Mouse (Mus musculus) cerebellum, adult 18-20 months (tissue): ENCODE data around the gene Ube2c.

ENCODE experiments used
- DNase-seq, 2 experiments: peaks; one replicate each; pipeline ENCODE4 v3.0.0; 2021

The Ube2c gene

DNA sequence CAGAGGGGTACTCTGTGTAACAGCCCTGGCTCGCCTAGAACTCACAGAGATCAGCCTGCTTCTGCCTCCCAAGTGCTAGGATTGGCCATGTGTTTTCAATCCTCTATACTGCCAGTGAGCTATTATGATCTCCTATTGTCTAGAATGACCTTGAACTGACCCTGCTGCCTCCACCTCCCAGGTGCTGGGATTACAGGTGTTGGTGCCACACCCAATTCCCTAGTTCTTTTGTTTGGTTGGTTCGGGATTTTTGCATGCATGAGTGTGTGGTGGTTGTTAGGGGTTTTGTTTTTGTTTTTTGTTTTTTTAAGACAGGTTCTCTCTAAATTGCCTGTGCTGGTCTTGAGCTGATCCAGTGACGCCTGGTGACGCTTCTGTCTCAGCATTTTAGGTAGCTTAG is 54.3 kb downstream of the Ube2c start:
- no peak for DNase-seq

DNA sequence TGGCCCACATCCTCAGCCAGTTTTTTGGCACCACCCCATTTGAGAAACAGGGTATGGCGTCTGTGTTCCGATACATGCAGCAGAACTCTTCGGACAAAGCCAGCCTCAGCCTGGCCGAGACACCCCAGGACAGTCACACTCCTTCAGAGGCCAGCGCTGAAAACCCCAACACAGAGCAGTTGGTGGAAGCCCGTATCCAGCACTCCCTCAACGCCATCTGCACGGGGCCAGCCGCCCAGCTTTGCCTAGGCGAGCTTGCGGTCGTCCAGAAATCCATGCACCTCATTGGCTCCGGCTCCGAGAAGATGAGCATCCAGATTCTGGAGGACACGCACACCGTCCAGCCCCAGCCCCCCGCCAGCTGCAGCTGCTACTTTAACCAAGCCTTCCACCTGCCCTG is 55.8 kb downstream of the Ube2c start:
- no peak for DNase-seq

DNA sequence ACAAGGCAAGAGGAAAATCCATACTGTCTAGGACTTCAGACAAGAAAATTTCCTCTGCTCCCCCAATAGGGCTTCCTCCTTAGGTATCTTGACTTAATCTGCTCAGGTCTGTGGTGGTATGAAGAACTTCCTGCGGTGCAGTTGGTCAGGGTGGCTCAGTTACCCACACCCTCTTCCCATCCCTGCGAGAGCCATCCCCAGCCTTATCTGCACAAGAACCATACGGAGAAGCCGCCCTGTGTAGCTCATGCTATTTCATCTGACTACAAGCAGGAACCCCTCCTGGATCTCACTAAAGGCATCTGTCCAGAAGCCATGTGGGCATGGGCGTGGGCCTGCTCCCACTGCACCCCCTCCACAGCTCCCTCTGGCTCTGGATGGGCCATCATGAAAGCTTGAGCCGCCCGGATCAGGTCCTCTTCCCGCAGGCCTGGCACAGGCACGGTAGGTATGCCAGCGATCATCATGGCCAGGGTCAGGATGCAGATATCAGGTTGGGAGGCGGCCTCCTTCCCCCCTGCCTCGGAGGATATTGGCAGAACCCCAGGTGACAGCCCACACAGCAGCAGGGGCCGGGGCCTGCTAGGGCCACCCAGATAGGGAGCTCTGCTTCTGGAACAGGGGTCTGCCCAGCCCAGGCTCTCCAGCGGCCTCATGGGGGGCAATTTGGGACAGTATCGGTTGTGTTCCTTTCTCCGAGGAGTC is 57.6 kb downstream of the Ube2c start:
- no peak for DNase-seq
